Mouse (Mus musculus): ENCODE results near the gene Arhgap44.

GRCm38 (mm10) chr11:65139030-65139429 is 23.7 kb downstream of the Arhgap44 start:
- TF ChIP-seq CTCF (IDR thresholded peaks at IDR 0.05; ENCODE audit: borderline replicate concordance, insufficient read depth, low read length) (no peak), POLR2A (IDR thresholded peaks at IDR 0.05; ENCODE audit: low read depth, low read length) (no peak)

Data from embryonic fibroblast, embryonic 13.5 days (primary cell).